Mouse (Mus musculus) midbrain, postnatal 0 days (tissue): ENCODE measurements at regions not wholly inside any gene's neighbourhood (a gene's known extent, or its start where the extent isn't known, plus 50 kb on each side); places are given as distances from the start of the nearest gene placed in this dataset.

ENCODE experiments used
- ATAC-seq: fragments of 200-750 bp; cut with Nextera tagmentation; 2 replicates; pipeline ENCODE4 v1.8.0; 2017; ENCODE audit warnings: moderate number of reproducible peaks, mild to moderate bottlenecking, moderate TSS enrichment, moderate library complexity; ENCODE audit not compliant: low FRiP score
- DNase-seq: peaks from one replicate; pipeline ENCODE4 v3.0.0-alpha.2; 2015; ENCODE audit warnings: low spot score
- H3K27ac ChIP-seq: fragments of 300-500 bp; sonication (generic); 2 replicates; pipeline ENCODE4 v1.5.1; 2014; ENCODE audit warnings: low read depth, mild to moderate bottlenecking, low read length, mixed read lengths
- H3K27me3 ChIP-seq: fragments of 300-500 bp; sonication (generic); 2 replicates; pipeline ENCODE4 v1.6.1; 2014; ENCODE audit warnings: low read length, control low read depth, mixed read lengths; ENCODE audit not compliant: insufficient read depth
- H3K36me3 ChIP-seq: fragments of 300-500 bp; sonication (generic); 2 replicates; pipeline ENCODE4 v1.6.1; 2014; ENCODE audit warnings: low read length, control low read depth, mixed read lengths; ENCODE audit not compliant: insufficient read depth
- H3K4me1 ChIP-seq: fragments of 300-500 bp; sonication (generic); 2 replicates; pipeline ENCODE4 v1.6.1; 2014; ENCODE audit warnings: mild to moderate bottlenecking, control low read depth, antibody characterized with exemption, low read length, mixed read lengths; ENCODE audit not compliant: insufficient read depth
- H3K4me2 ChIP-seq: fragments of 300-500 bp; sonication (generic); 2 replicates; pipeline ENCODE4 v1.6.1; 2014; ENCODE audit warnings: low read depth, mild to moderate bottlenecking, low read length, mixed read lengths; ENCODE audit not compliant: poor library complexity, severe bottlenecking
- H3K4me3 ChIP-seq: fragments of 300-500 bp; sonication (generic); 2 replicates; pipeline ENCODE4 v1.5.1; 2014; ENCODE audit warnings: low read depth, mild to moderate bottlenecking, low read length, moderate library complexity
- H3K9ac ChIP-seq: fragments of 300-500 bp; sonication (generic); replicated peaks from 2 replicates; pipeline ENCODE4 v1.6.1; 2014; ENCODE audit warnings: mild to moderate bottlenecking, low read length, moderate library complexity, mixed read lengths; ENCODE audit not compliant: poor library complexity, severe bottlenecking
- H3K9me3 ChIP-seq: fragments of 300-500 bp; sonication (generic); 2 replicates; pipeline ENCODE4 v1.6.1; 2016; ENCODE audit warnings: low read length, control low read depth
- CTCF ChIP-seq: IDR thresholded peaks from 2 replicates; pipeline ENCODE4 v1.5.1; 2016; ENCODE audit warnings: antibody characterized with exemption, mild to moderate bottlenecking
- WGBS: fragments of 180-500 bp; shearing (Covaris S2); extraction: QIAGEN DNeasy Blood & Tissue Kit; methylation state at CpG from one replicate; pipeline ENCODE4 v1.1.7; 2014; 5-methylcytosine and 5-hydroxymethylcytosine counted together

GRCm38 (mm10) chr3:147814080-147814650 lies 962.0 kb downstream of the Ttll7 start:
- no peak for ATAC-seq
- Histone ChIP-seq H3K27me3 (no peaks in the 10 kb centered on the region), H3K27ac (no peak overlapping the region), H3K36me3 (no peaks in the 10 kb centered on the region), H3K9ac (no peak overlapping the region), H3K4me2 (no peak overlapping the region), H3K4me3 (no peak overlapping the region), H3K4me1 (no peaks in the 10 kb centered on the region), H3K9me3 (no peaks in the 10 kb centered on the region)
- no peak for TF ChIP-seq CTCF
- DNase-seq, result no peak

- Histone ChIP-seq H3K36me3 (no peaks in the 10 kb centered on the region), H3K9ac (no peak overlapping the region), H3K4me3 (no peak overlapping the region), H3K27ac (no peak overlapping the region), H3K4me1 (no peaks in the 10 kb centered on the region), H3K4me2 (no peak overlapping the region), H3K27me3 (no peaks in the 10 kb centered on the region), H3K9me3 (no peaks in the 10 kb centered on the region)
- no peak for TF ChIP-seq CTCF
- WGBS, result 70% methylated on average over 4 of the region's 4 CpGs
- DNase-seq (no peak), ATAC-seq (no peak)
These were observed 950.4 kb downstream of the Ttll7 start for GRCm38 (mm10) chr3:147802546-147802945.

GRCm38 (mm10) chr3:147796524-147796923 lies 944.4 kb downstream of the Ttll7 start:
- no peak for DNase-seq
- 87% methylated on average over 8 of the region's 8 CpGs for WGBS
- H3K27ac ChIP-seq, result no peak overlapping the region

GRCm38 (mm10) chr3:147795116-147795515 lies 942.9 kb downstream of the Ttll7 start:
- Histone ChIP-seq H3K9me3 (no peaks in the 10 kb centered on the region), H3K4me3 (no peak overlapping the region), H3K4me1 (no peaks in the 10 kb centered on the region), H3K27ac (no peak overlapping the region), H3K27me3 (no peaks in the 10 kb centered on the region), H3K4me2 (no peak overlapping the region), H3K9ac (no peak overlapping the region), H3K36me3 (no peaks in the 10 kb centered on the region)
- TF ChIP-seq CTCF, result no peak
- ATAC-seq (no peak), DNase-seq (no peak)

More at GRCm38 (mm10) chr3:147796524-147796923, 944.4 kb downstream of the Ttll7 start:
- ATAC-seq, result no peak
- no peaks in the 10 kb centered on the region for H3K4me1 ChIP-seq
- H3K9ac ChIP-seq, result no peak overlapping the region
- H3K4me2 ChIP-seq, result no peak overlapping the region
- no peaks in the 10 kb centered on the region for H3K36me3 ChIP-seq
- no peaks in the 10 kb centered on the region for H3K9me3 ChIP-seq
- no peak overlapping the region for H3K4me3 ChIP-seq
- TF ChIP-seq CTCF, result no peak
- H3K27me3 ChIP-seq, result no peaks in the 10 kb centered on the region

- no peaks in the 10 kb centered on the region for H3K4me1 ChIP-seq
- H3K36me3 ChIP-seq, result no peaks in the 10 kb centered on the region
- 81% methylated on average over 2 of the region's 2 CpGs for whole genome bisulfite sequencing
- H3K9ac ChIP-seq, result no peak overlapping the region
- no peak for DNase-seq
- no peak for TF ChIP-seq CTCF
- no peaks in the 10 kb centered on the region for H3K27me3 ChIP-seq
- H3K9me3 ChIP-seq, result no peaks in the 10 kb centered on the region
- H3K4me3 ChIP-seq, result no peak overlapping the region
- ATAC-seq, result no peak
- no peak overlapping the region for H3K27ac ChIP-seq
- H3K4me2 ChIP-seq, result no peak overlapping the region
These were observed 934.4 kb downstream of the Ttll7 start for GRCm38 (mm10) chr3:147786555-147786954.

GRCm38 (mm10) chr3:147750842-147751191 lies 898.6 kb downstream of the Ttll7 start:
- WGBS, result 63% methylated on average over 1 of the region's 1 CpGs
- no peak for TF ChIP-seq CTCF

More at GRCm38 (mm10) chr3:147750842-147751191, 898.6 kb downstream of the Ttll7 start:
- Histone ChIP-seq H3K4me2 (no peak overlapping the region), H3K4me3 (no peak overlapping the region), H3K4me1 (no peaks in the 10 kb centered on the region), H3K9me3 (no peaks in the 10 kb centered on the region), H3K27ac (no peak overlapping the region), H3K9ac (no peak overlapping the region), H3K36me3 (no peaks in the 10 kb centered on the region), H3K27me3 (no peaks in the 10 kb centered on the region)
- ATAC-seq, result no peak
- no peak for DNase-seq
